Mouse (Mus musculus) liver, postnatal 0 days (tissue): ENCODE measurements around the gene Clk3.

Source experiments
- CTCF ChIP-seq: sonication (generic); IDR thresholded peaks from 2 replicates; pipeline ENCODE4 v1.5.1; 2016; ENCODE audit warnings: antibody characterized with exemption, low read depth
- EP300 ChIP-seq: IDR thresholded peaks from 2 replicates; pipeline ENCODE4 v1.6.1; 2016; ENCODE audit warnings: antibody characterized with exemption, low read depth, mild to moderate bottlenecking

- TF ChIP-seq CTCF = no peak
- TF ChIP-seq EP300 = no peak
Measured at GRCm38 (mm10) chr9:57750901-57751300, 14.8 kb downstream of the Clk3 start.
